Mouse (Mus musculus) lung, postnatal 0 days (tissue): ENCODE data around the gene Olfr1507. TPM values are rescaled to one million over a fixed set of nuclear protein-coding genes. Genes with fewer than 3 reads are reported as not detected.

Experiments used
- ATAC-seq: fragments of 200-750 bp; cut with Nextera tagmentation; 2 replicates; pipeline ENCODE4 v1.8.0; 2017; ENCODE audit warnings: moderate library complexity
- DNase-seq: peaks from one replicate; pipeline ENCODE4 v3.0.0-alpha.2; 2016; ENCODE audit warnings: low spot score
- H3K27ac ChIP-seq: fragments of 300-500 bp; sonication (generic); 2 replicates; pipeline ENCODE4 v1.5.1; 2014; ENCODE audit warnings: antibody characterized with exemption, mild to moderate bottlenecking, low read length, mixed read lengths
- H3K27me3 ChIP-seq: fragments of 300-500 bp; sonication (generic); replicated peaks from 2 replicates; pipeline ENCODE4 v1.6.1; 2014; ENCODE audit warnings: low read length, mixed read lengths; ENCODE audit not compliant: insufficient read depth
- H3K36me3 ChIP-seq: fragments of 300-500 bp; sonication (generic); 2 replicates; pipeline ENCODE4 v1.6.1; 2014; ENCODE audit warnings: low read length, mixed read lengths; ENCODE audit not compliant: insufficient read depth
- H3K4me1 ChIP-seq: fragments of 300-500 bp; sonication (generic); 2 replicates; pipeline ENCODE4 v1.6.1; 2014; ENCODE audit warnings: antibody characterized with exemption, low read depth, low read length, mixed read lengths; ENCODE audit not compliant: insufficient read depth
- H3K4me2 ChIP-seq: fragments of 300-500 bp; sonication (generic); replicated peaks from 2 replicates; pipeline ENCODE4 v1.6.1; 2014; ENCODE audit warnings: low read depth, mild to moderate bottlenecking, low read length, moderate library complexity, mixed read lengths
- H3K4me3 ChIP-seq: fragments of 300-500 bp; sonication (generic); 2 replicates; pipeline ENCODE4 v1.5.1; 2014; ENCODE audit warnings: low read depth, low read length
- H3K9ac ChIP-seq: fragments of 300-500 bp; sonication (generic); replicated peaks from 2 replicates; pipeline ENCODE4 v1.6.1; 2014; ENCODE audit warnings: low read depth, mild to moderate bottlenecking
- H3K9me3 ChIP-seq: fragments of 300-500 bp; sonication (generic); 2 replicates; pipeline ENCODE4 v1.6.1; 2016; ENCODE audit warnings: low read length, mixed read lengths
- CTCF ChIP-seq: IDR thresholded peaks from 2 replicates; pipeline ENCODE4 v1.5.1; 2016; ENCODE audit warnings: antibody characterized with exemption, mild to moderate bottlenecking
- EP300 ChIP-seq: IDR thresholded peaks from 2 replicates; pipeline ENCODE4 v1.6.1; 2016; ENCODE audit warnings: antibody characterized with exemption, mild to moderate bottlenecking, control low read depth
- WGBS: fragments of 180-500 bp; shearing (Covaris S2); extraction: QIAGEN DNeasy Blood & Tissue Kit; methylation state at CpG from one replicate; pipeline ENCODE4 v1.1.7; 2014; 5-methylcytosine and 5-hydroxymethylcytosine counted together
- polyA plus RNA-seq: library from polyadenylated mRNA; unstranded; fragments of >200 nt; fragmentation: Nextera tagmentation; extraction: Ambion mirVana; gene quantifications from 2 replicates; pipeline ENCODE4 v1.2.1, GENCODE M21; 2015

Gene Olfr1507
- not detected in 2 replicates for polyA plus RNA-seq

DNA sequence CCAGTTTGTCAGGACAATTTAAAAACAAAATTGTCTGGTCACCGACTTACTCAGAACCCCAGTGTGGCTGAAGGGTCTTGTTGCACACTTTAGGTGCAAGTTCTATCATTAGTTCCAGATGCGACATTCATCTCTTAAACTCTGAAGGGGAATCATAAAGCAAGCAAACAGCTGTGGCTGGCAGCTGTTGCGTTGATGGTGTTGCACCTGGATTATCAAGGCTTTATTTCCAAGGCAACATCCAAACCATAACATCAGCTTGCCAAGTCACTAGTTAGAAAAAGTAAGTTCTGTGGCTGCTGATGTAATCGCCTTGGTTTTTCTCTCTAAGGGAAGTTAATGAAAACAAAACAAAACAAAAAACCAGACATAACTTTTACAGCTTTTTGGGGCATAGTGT, at the start of gene Olfr1507:
Gene Olfr1507, minus strand, starts transcription at position 234 of the 400 bp plus-strand sequence.
- H3K4me3 ChIP-seq: no peak within 1 kb of the TSS
- H3K9ac ChIP-seq: no peak within 1 kb of the TSS
- no peaks in the 10 kb centered on the region for H3K27me3 ChIP-seq
- H3K9me3 ChIP-seq: no peaks in the 10 kb centered on the region
- H3K36me3 ChIP-seq: no peaks in the 10 kb centered on the region
- TF ChIP-seq CTCF (no peak), EP300 (no peak)
- H3K4me1 ChIP-seq: no peaks in the 10 kb centered on the region
- DNase-seq (no peak), ATAC-seq (no peak)
- WGBS: 83% methylated on average over 4 of the region's 4 CpGs
- no peak within 1 kb of the TSS for H3K27ac ChIP-seq
- no peak within 1 kb of the TSS for H3K4me2 ChIP-seq

DNA sequence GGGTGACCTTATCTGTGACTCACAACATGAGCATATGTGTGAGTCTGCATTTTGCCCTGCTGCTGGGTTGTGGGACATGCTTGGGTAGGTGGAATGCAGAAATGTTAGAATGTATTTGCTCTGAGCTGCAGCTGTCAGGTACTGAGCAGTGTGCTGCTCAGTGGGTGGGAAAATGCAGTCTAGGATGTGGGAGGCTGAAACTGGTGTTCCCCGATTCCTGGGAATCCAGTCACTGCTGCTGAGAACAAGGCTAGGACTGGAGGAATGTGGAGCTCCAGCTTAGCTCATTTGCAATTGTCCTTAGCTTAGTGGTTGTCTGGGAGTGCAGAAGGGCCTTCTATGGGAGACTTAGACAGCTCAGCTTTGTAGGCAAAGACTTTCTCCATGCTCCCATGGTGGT, 37.8 kb upstream of the Olfr1507 start:
- Histone ChIP-seq H3K27me3 (no peaks in the 10 kb centered on the region), H3K4me2 (no peak overlapping the region), H3K9me3 (no peaks in the 10 kb centered on the region), H3K36me3 (no peaks in the 10 kb centered on the region), H3K4me3 (no peak overlapping the region), H3K4me1 (no peaks in the 10 kb centered on the region), H3K27ac (no peak overlapping the region), H3K9ac (no peak overlapping the region)
- ATAC-seq: no peak
- DNase-seq: no peak
- TF ChIP-seq EP300 (no peak), CTCF (no peak)
- 79% methylated on average over 1 of the region's 1 CpGs for WGBS

DNA sequence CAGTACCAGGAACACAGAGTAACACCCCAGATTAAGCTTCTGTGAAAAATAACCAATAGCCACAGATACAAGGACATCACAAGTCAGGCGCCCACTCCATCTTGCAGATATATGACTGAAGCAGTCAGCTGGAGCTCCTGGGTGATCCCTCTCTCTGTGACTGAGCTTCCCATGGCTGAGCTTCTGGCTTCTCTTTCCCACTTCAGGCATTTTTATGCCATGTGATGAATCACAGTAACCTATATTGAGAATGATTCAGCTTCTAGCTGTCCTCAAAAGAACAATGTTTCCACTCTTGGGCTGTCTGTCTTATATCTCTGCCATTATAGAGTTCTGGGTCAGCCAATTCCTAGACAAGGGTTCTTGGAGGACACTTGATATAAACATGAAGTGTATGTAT, 29.4 kb upstream of the Olfr1507 start:
- H3K27ac ChIP-seq: no peak overlapping the region
- no peak overlapping the region for H3K4me3 ChIP-seq
- H3K27me3 ChIP-seq: no peaks in the 10 kb centered on the region
- TF ChIP-seq EP300: no peak
- TF ChIP-seq CTCF: no peak
- ATAC-seq: no peak
- no peak for DNase-seq
- no peaks in the 10 kb centered on the region for H3K36me3 ChIP-seq
- 90% methylated on average over 1 of the region's 1 CpGs for WGBS
- no peaks in the 10 kb centered on the region for H3K4me1 ChIP-seq
- H3K4me2 ChIP-seq: no peak overlapping the region
- H3K9me3 ChIP-seq: no peaks in the 10 kb centered on the region
- no peak overlapping the region for H3K9ac ChIP-seq

DNA sequence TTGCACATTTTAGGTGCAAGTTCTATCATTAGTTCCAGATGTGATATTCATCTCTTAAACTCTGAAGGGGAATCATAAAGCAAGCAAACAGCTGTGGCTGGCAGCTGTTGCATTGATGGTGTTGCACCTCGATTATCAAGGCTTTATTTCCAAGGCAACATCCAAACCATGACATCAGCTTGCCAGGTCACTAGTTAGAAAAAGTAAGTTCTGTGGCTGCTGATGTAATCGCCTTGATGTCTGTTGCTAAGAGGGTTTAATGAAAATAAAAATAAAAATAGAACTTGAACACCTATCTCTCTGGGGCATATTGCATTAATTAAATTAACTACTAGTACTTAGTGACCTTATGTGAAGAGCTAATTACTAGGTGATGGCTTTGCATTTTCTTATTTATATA, 28.2 kb downstream of the Olfr1507 start, which contains the start of gene Olfr1508:
Gene Olfr1508, minus strand, starts transcription at position 101 of the 400 bp plus-strand sequence.
- Histone ChIP-seq H3K9ac (no peak within 1 kb of the TSS), H3K4me2 (no peak within 1 kb of the TSS), H3K4me3 (no peak within 1 kb of the TSS), H3K4me1 (no peaks in the 10 kb centered on the region), H3K36me3 (no peaks in the 10 kb centered on the region), H3K27me3 (no peaks in the 10 kb centered on the region), H3K27ac (no peak within 1 kb of the TSS), H3K9me3 (no peaks in the 10 kb centered on the region)
- 62% methylated on average over 2 of the region's 2 CpGs for WGBS
- no peak for DNase-seq
- ATAC-seq: no peak
- TF ChIP-seq EP300 (no peak), CTCF (no peak)

DNA sequence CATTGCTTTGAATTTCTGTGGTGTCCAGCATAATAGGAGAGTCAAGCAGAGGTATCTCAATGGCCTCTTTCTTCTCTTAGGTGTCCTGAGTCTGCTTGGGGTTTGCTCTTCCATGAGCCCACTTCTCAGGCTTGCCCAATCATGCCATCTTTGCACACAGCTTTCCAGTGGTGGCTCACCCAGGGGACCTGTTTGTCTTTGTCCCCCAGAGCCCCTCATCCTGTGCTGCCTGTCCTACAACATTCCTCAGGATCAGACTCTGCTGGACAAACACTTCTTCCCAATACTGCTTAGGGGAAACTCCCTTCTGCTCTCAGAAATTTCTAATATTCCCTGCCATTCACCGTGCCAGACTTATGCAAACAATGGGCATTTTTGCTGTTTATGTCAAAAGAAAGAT, 29.8 kb downstream of the Olfr1507 start:
- Histone ChIP-seq H3K27me3 (no peaks in the 10 kb centered on the region), H3K4me2 (no peak overlapping the region)
- ATAC-seq: no peak

DNA sequence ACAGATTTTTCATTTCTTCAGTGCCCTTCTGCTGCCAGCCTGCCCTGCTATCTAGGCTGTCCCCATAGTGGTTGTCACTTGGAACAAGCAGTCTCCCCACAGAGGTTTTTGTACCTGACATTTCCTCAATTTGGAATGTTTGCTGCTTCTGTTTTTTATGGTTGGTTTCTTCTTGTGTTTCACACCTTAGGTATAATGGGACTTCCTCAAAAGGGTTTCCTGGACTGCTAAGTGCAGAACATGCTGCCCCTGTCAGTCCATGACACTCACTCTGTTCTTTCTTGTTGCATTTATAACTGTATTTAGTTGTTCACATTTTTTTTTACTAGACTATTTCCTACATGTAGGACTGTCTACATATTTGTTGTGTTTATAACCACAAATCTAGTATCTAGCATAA, 33.6 kb downstream of the Olfr1507 start:
- no peaks in the 10 kb centered on the region for H3K4me1 ChIP-seq
- H3K4me2 ChIP-seq: no peak overlapping the region
- no peak overlapping the region for H3K4me3 ChIP-seq
- no peak overlapping the region for H3K9ac ChIP-seq
- H3K9me3 ChIP-seq: 0 out of 2 replicates have a peak, but pooled peaks cover 2% of the 10 kb centered on the region
- no peak for TF ChIP-seq CTCF
- no peak for TF ChIP-seq EP300
- H3K36me3 ChIP-seq: no peaks in the 10 kb centered on the region
- no peak for DNase-seq
- no peak overlapping the region for H3K27ac ChIP-seq
- ATAC-seq: no peak
- no peaks in the 10 kb centered on the region for H3K27me3 ChIP-seq

More for the DNA sequence above, 29.8 kb downstream of the Olfr1507 start:
- H3K27ac ChIP-seq: no peak overlapping the region
- H3K4me3 ChIP-seq: no peak overlapping the region
- DNase-seq: no peak
- H3K9me3 ChIP-seq: no peaks in the 10 kb centered on the region
- no peak overlapping the region for H3K9ac ChIP-seq
- TF ChIP-seq EP300 (no peak), CTCF (no peak)
- 48% methylated on average over 1 of the region's 1 CpGs for WGBS
- H3K4me1 ChIP-seq: no peaks in the 10 kb centered on the region
- H3K36me3 ChIP-seq: no peaks in the 10 kb centered on the region

DNA sequence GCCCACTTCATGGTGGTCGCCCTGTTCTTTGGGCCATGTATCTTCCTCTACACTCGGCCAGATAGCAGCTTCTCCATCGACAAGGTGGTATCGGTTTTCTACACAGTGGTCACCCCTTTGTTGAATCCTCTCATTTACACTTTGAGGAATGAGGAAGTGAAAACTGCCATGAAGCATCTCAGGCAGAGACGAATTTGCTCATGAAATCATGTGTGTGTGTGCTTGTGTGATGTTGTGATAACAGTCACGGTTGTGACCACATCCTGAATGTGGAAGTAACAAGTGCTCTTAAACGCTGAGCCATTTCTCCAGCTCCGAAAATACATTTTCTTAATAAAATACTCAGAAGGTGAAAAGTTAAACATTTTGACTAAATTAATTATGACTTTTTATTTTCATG, 44.4 kb downstream of the Olfr1507 start:
- ATAC-seq (no peak), DNase-seq (no peak)
- no peaks in the 10 kb centered on the region for H3K36me3 ChIP-seq
- H3K9ac ChIP-seq: no peak overlapping the region
- no peaks in the 10 kb centered on the region for H3K27me3 ChIP-seq
- no peak overlapping the region for H3K27ac ChIP-seq
- no peak overlapping the region for H3K4me2 ChIP-seq
- no peaks in the 10 kb centered on the region for H3K4me1 ChIP-seq
- no peak overlapping the region for H3K4me3 ChIP-seq
- 80% methylated on average over 8 of the region's 8 CpGs for WGBS
- H3K9me3 ChIP-seq: no peaks in the 10 kb centered on the region
- TF ChIP-seq EP300 (no peak), CTCF (no peak)
